Mouse (Mus musculus): ENCODE measurements at regions not wholly inside any gene's neighbourhood (a gene's known extent, or its start where the extent isn't known, plus 50 kb on each side); places are given as distances from the start of the nearest gene placed in this dataset.

DNA sequence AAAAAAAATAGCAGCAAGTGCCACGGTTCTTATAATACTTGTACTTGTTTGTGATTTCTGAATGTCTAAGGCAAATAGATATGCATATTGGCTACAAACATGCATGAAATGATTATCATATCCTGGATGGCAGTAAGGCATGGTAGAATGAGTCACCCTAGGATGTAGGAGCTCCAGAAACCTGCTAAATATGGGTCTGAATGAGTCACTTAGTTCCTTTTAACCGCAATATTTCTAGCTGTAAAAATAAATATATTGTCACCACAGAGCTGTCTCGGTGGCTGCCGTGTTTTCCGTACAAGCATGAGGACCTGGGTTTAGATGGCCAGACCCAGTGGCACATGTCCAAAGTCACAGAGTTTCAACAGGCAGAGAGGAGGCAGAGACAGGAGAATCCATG lies 523.1 kb downstream of the Rwdd3 start:
- TF ChIP-seq E2F4 (IDR thresholded peaks at IDR 0.05; ENCODE audit: insufficient replicate concordance, low read depth, low read length) (no peak), POLR2A (IDR thresholded peaks at IDR 0.05; ENCODE audit: low read depth, low read length) (no peak), ZC3H11A (IDR thresholded peaks at IDR 0.05; ENCODE audit: low read depth, low read length) (no peak), TCF12 (IDR thresholded peaks at IDR 0.05; ENCODE audit: low read depth, low read length) (no peak), CTCF (conservative IDR thresholded peaks at IDR 0.05 in 1 of 2, IDR thresholded peaks at IDR 0.05 in 1 of 2; ENCODE audit: low read depth in 2 of 2, low read length in 2 of 2) (no peak), ZMIZ1 (IDR thresholded peaks at IDR 0.05; ENCODE audit: low read depth, low read length) (no peak), BHLHE40 (IDR thresholded peaks at IDR 0.05; ENCODE audit: low read depth, low read length) (no peak), HCFC1 (IDR thresholded peaks at IDR 0.05; ENCODE audit: low read depth, low read length) (no peak)
